Mouse (Mus musculus) brown adipose tissue, adult 24 weeks (tissue): Measurements from ENCODE around the gene Plekha7. TPM values are rescaled to one million over a fixed set of nuclear protein-coding genes. Genes with fewer than 3 reads are reported as not detected.

Experiments
- H3K27ac ChIP-seq: fragments of 200-500 bp; replicated peaks from 2 replicates; pipeline ENCODE4 v1.5.1; 2012; ENCODE audit warnings: low read depth, mild to moderate bottlenecking, low read length
- H3K4me1 ChIP-seq: fragments of 200-500 bp; 2 replicates; pipeline ENCODE4 v1.6.1; 2012; ENCODE audit warnings: low read length, mixed read lengths; ENCODE audit not compliant: control insufficient read depth, insufficient read depth, insufficient read length
- H3K4me3 ChIP-seq: fragments of 200-500 bp; 2 replicates; pipeline ENCODE4 v1.5.1; 2012; ENCODE audit warnings: low read depth, mild to moderate bottlenecking, low read length, moderate library complexity; ENCODE audit not compliant: insufficient read depth
- polyA plus RNA-seq: library from polyadenylated mRNA; stranded (reverse); fragments of >200 nt; gene quantifications from 2 replicates; pipeline ENCODE4 v1.2.4, GENCODE M21; 2012; ENCODE audit not compliant: missing spikeins, insufficient read depth, insufficient read length

The Plekha7 gene
- polyA plus RNA-seq, 1 experiment: 0.59 TPM

GRCm38 (mm10) chr7:116273111-116273510 is 35.1 kb downstream of the Plekha7 start:
- H3K4me3 ChIP-seq: no peak overlapping the region
- no peak overlapping the region for H3K27ac ChIP-seq
- no peaks in the 10 kb centered on the region for H3K4me1 ChIP-seq

DNA sequence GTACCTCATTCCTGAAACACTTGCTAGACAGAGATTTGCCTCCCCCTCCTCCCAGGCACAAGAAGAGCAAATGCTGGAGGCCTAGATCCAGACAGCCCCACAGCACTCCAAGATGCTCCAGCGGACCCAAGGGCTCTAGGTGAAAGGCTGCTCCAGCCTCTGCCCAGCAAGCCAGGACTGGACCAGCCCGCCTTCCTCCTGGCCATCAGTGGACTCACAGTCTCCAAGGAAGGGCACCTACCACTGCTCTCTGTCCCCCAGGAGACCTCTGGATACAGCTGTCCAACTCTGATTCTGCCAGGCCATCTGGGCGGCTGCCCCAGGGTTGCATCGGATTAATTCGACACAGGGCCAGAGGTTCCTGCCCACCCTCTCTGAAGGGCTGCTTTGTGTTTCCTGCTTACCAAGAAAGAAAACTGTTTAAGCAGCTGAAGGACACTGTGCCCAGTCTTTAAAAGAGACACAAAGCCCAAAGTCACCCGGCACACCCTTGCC is 38.6 kb downstream of the Plekha7 start:
- Histone ChIP-seq H3K4me1 (no peaks in the 10 kb centered on the region), H3K27ac (no peak overlapping the region), H3K4me3 (no peak overlapping the region)

GRCm38 (mm10) chr7:116268113-116268926 is 39.9 kb downstream of the Plekha7 start:
- no peak overlapping the region for H3K4me3 ChIP-seq
- H3K4me1 ChIP-seq: no peaks in the 10 kb centered on the region
- no peak overlapping the region for H3K27ac ChIP-seq

- Histone ChIP-seq H3K4me1 (no peaks in the 10 kb centered on the region), H3K4me3 (no peak overlapping the region), H3K27ac (no peak overlapping the region)
Observed at GRCm38 (mm10) chr7:116263281-116263680, 44.9 kb downstream of the Plekha7 start.

DNA sequence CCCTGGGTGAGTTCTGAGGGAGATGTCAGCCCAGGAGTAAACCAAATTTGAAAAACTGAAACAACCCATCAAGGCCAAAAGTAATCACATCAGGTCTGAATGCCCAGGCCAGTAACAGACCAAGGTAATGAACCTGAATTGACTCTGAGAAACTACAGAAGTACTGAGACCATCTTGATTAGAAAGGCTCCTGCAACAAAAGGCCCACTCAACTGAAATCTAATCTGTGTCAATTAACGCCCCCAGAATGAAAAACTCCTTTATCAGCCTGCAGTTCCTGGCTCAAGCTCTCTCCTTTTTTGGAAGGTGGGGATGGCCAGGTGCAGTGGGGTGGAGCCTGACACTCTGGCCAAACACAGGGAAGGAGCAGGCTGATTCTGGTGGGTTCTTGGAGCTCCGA is 45.7 kb downstream of the Plekha7 start:
- Histone ChIP-seq H3K4me1 (no peaks in the 10 kb centered on the region), H3K27ac (no peak overlapping the region)

GRCm38 (mm10) chr7:116262101-116262500 is 46.1 kb downstream of the Plekha7 start:
- H3K4me1 ChIP-seq: no peaks in the 10 kb centered on the region
- H3K27ac ChIP-seq: no peak overlapping the region
- H3K4me3 ChIP-seq: no peak overlapping the region

More for the DNA sequence above, 45.7 kb downstream of the Plekha7 start:
- H3K4me3 ChIP-seq: no peak overlapping the region

DNA sequence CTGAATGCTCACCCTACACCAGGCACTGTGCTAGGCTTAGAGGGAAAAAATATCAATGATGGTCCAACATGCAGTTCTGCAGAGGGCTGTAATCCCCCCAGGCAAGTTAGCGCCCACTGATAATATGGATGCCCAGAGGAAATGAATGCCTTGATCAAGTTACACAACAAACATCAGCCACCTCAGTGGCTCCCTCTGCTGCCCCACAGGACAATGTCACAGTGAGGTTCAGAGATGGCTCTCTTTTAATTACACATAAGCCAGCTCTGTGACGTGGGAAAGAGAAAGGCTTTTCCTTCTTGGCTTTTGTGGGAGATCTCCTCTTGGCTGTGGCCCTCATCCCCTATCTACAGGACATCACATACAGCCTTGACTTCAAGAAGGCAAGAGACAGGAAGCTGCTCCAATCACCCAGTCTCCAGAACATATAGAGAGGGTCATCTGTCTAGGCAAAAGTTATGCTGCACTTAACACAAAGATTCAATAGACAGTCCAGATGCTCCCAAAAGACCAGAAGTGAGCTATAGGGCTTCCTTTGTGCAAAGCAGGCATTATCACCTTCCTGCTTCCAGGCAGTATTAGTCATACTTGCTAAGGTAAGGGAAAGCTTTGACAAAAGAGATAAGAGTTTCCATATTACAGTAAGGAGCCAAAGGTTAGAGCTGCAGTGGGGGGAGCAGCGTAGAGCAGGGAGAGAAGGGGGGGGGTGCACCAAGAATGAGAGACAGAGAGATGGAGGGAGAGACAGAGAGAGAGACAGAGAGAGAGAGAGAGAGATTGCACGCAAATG is 47.2 kb downstream of the Plekha7 start:
- Histone ChIP-seq H3K27ac (no peak overlapping the region), H3K4me3 (no peak overlapping the region), H3K4me1 (no peaks in the 10 kb centered on the region)

- Histone ChIP-seq H3K4me1 (no peaks in the 10 kb centered on the region), H3K27ac (no peak overlapping the region), H3K4me3 (no peak overlapping the region)
Observed at GRCm38 (mm10) chr7:116258464-116259185, 49.6 kb downstream of the Plekha7 start.

DNA sequence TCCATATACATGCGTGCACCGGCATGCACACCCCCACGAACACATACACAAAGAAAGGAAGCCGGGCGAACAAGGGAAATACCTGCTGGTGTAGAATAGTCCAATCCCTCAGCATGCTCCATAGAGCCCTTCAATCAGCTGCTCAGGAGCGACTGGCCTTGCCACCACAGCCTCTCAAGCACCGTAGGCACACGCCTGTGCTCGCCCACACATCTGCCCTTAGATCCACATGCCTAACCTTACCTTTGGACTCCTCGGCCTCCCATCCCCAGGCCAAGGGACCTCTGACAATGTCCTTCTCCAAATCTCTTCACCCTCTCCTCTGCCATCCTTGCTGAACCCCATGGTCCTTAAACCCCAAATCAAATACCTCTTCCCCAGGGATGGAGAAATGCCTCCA is 50.2 kb downstream of the Plekha7 start:
- H3K4me3 ChIP-seq: no peak overlapping the region
- no peaks in the 10 kb centered on the region for H3K4me1 ChIP-seq
- no peak overlapping the region for H3K27ac ChIP-seq

DNA sequence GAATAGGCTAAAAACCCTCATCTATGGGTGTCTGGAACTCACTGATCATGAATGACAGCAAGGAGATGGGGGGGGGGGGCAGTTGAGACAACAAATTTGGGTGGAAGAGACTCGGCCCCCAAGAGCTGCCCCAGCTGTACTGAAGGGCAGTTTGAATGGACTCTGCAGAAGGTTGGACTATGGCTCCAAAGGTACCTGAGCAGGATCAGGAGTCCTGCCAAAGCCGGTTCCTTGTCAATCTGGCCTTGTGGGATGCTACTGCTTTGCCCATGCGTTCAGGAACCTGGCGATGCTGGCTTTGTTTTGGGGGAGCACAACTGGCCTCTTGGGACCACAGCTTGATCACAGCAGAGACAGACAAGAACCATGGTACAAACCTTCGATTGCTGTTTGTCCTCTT is 52.5 kb downstream of the Plekha7 start:
- Histone ChIP-seq H3K27ac (no peak overlapping the region), H3K4me1 (no peaks in the 10 kb centered on the region), H3K4me3 (no peak overlapping the region)

- Histone ChIP-seq H3K27ac (no peak overlapping the region), H3K4me3 (no peak overlapping the region)
Observed at GRCm38 (mm10) chr7:116254660-116255059, 53.5 kb downstream of the Plekha7 start.

GRCm38 (mm10) chr7:116252470-116252869 is 55.7 kb downstream of the Plekha7 start:
- Histone ChIP-seq H3K4me3 (no peak overlapping the region), H3K27ac (no peak overlapping the region), H3K4me1 (no peaks in the 10 kb centered on the region)

More at GRCm38 (mm10) chr7:116254660-116255059, 53.5 kb downstream of the Plekha7 start:
- no peaks in the 10 kb centered on the region for H3K4me1 ChIP-seq

DNA sequence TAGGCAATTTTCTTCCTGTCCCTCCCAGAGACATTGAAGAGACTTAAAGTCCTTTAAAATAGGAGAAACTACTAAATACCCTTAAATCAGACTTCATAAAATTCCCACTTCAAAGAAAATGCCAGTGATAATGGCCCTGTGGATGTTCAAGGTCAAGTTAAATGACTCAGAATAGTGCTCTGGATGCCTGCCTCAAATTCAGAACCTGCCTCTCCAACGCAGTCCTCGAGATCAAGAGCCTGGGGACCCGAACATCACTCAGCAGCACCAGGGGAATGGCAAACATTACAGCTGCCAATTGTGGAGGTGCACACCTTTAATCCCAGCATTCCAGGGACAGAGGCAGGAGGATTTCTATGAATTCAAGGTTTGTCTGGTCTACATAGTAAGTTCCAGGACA is 56.7 kb downstream of the Plekha7 start:
- no peak overlapping the region for H3K27ac ChIP-seq
- H3K4me1 ChIP-seq: no peaks in the 10 kb centered on the region
- no peak overlapping the region for H3K4me3 ChIP-seq

- H3K4me3 ChIP-seq: no peak overlapping the region
- no peaks in the 10 kb centered on the region for H3K4me1 ChIP-seq
- no peak overlapping the region for H3K27ac ChIP-seq
Observed at GRCm38 (mm10) chr7:116248536-116248935, 59.6 kb downstream of the Plekha7 start.

DNA sequence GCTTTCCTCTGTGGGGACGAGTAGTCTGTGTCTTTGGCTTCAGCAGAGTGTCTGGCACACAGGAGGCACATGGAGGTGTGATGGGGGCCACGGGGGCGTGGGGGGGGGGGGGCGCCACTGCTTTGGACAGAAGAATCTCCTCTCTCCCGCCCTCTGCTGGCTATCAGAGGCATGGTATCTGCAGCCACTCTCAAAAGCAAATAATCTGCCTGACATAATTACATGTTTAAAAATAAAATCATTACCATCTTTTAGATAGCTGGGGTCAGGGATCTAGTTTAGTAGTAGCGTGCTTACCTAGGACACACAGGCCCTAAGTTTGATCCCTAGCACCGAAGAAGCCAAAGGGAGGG is 60.8 kb downstream of the Plekha7 start:
- H3K27ac ChIP-seq: no peak overlapping the region
- peak overlapping the region; percentile 32; the same call in 1 of the 2 replicates for H3K4me3 ChIP-seq
- no peaks in the 10 kb centered on the region for H3K4me1 ChIP-seq
